Mouse (Mus musculus): ENCODE results near the gene Krt76. TPM values are rescaled to one million over a fixed set of nuclear protein-coding genes. Genes with fewer than 3 reads are reported as not detected.

The Krt76 gene
- not detected in 2 replicates for polyA plus RNA-seq (2011; ENCODE audit: insufficient read length, low read depth, missing spikeins)

DNA sequence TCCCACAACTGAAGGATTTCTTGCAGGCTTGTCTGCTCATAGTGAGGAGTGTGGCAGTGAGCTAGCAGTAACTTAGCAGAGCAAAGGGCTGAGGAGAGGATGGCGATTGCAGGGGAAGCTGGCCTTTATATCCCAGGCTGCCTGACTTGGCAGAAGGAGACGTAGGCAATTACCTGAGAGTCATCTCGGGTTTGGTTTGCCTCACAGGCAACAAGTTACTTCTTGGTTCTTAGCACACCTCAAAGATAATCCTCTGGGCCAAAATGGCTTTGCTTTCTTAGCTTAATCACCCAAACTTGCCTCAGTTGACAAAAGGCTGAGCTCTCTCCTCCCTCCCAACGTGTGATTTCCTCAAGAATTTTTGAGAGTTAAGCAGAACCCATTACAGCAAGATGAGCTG, at the start of gene Krt76:
Gene Krt76, minus strand, starts transcription at position 101 of the 400 bp plus-strand sequence.
- Histone ChIP-seq H3K27ac (ENCODE audit: insufficient read depth, low read length) (no peak within 1 kb of the TSS), H3K4me1 (ENCODE audit: control insufficient read depth, insufficient read depth, low read length) (no peaks in the 10 kb centered on the region), H3K4me3 (ENCODE audit: insufficient read depth, low read length) (no peak within 1 kb of the TSS)
- TF ChIP-seq CTCF (IDR thresholded peaks at IDR 0.05; ENCODE audit: borderline replicate concordance, insufficient read depth, low read length) (no peak), POLR2A (IDR thresholded peaks at IDR 0.05; ENCODE audit: low read depth, low read length) (no peak)

GRCm38 (mm10) chr15:101941948-101942347, 49.2 kb upstream of the Krt76 start:
- no peak overlapping the region for H3K4me3 ChIP-seq (ENCODE audit: insufficient read depth, low read length)
- no peak overlapping the region for H3K27ac ChIP-seq (ENCODE audit: insufficient read depth, low read length)
- TF ChIP-seq POLR2A (IDR thresholded peaks at IDR 0.05; ENCODE audit: low read depth, low read length) (no peak), CTCF (IDR thresholded peaks at IDR 0.05; ENCODE audit: borderline replicate concordance, insufficient read depth, low read length) (no peak)
- H3K4me1 ChIP-seq (ENCODE audit: control insufficient read depth, insufficient read depth, low read length): peaks cover 10% of the 10 kb centered on the region

- H3K27ac ChIP-seq (ENCODE audit: insufficient read depth, low read length): no peak within 1 kb of the TSS
These were observed 47.6 kb upstream of the Krt76 start, which contains the start of gene Krt79 for GRCm38 (mm10) chr15:101940274-101940829. Gene Krt79 (minus strand): TSS chr15:101940324.

GRCm38 (mm10) chr15:101938600-101939308, 46.0 kb upstream of the Krt76 start:
- TF ChIP-seq CTCF (IDR thresholded peaks at IDR 0.05; ENCODE audit: borderline replicate concordance, insufficient read depth, low read length) (no peak), POLR2A (IDR thresholded peaks at IDR 0.05; ENCODE audit: low read depth, low read length) (no peak)
- no peak overlapping the region for H3K4me3 ChIP-seq (ENCODE audit: insufficient read depth, low read length)
- H3K27ac ChIP-seq (ENCODE audit: insufficient read depth, low read length): no peak overlapping the region
- H3K4me1 ChIP-seq (ENCODE audit: control insufficient read depth, insufficient read depth, low read length): peaks cover 10% of the 10 kb centered on the region

More at GRCm38 (mm10) chr15:101940274-101940829, 47.6 kb upstream of the Krt76 start, which contains the start of gene Krt79:
- H3K4me1 ChIP-seq (ENCODE audit: control insufficient read depth, insufficient read depth, low read length): peaks cover 10% of the 10 kb centered on the region
- H3K4me3 ChIP-seq (ENCODE audit: insufficient read depth, low read length): no peak within 1 kb of the TSS
- no peak for TF ChIP-seq CTCF (IDR thresholded peaks at IDR 0.05; ENCODE audit: borderline replicate concordance, insufficient read depth, low read length)
- no peak for TF ChIP-seq POLR2A (IDR thresholded peaks at IDR 0.05; ENCODE audit: low read depth, low read length)

DNA sequence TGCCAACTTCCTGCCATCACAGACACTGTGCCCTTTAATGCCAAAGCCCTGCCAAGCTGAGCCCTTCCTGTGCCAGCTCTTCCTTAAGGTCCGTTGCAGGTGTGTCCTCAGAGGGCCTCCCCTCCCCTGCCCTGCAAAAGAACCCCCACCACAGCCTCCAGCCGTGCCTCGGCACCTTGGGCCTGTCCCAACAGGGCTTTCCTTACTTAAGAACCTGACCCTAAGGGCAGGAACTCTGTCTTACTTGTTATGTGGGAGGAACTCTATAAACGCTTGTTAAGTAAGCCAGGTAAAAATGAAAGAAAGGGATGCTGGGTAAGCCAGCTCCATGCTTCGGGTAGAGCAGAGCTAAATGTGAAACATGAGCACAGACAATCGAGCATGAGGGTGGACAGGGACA, 40.3 kb upstream of the Krt76 start:
- TF ChIP-seq POLR2A (IDR thresholded peaks at IDR 0.05; ENCODE audit: low read depth, low read length): no peak
- TF ChIP-seq CTCF (IDR thresholded peaks at IDR 0.05; ENCODE audit: borderline replicate concordance, insufficient read depth, low read length): no peak
- H3K4me1 ChIP-seq (ENCODE audit: control insufficient read depth, insufficient read depth, low read length): no peaks in the 10 kb centered on the region

DNA sequence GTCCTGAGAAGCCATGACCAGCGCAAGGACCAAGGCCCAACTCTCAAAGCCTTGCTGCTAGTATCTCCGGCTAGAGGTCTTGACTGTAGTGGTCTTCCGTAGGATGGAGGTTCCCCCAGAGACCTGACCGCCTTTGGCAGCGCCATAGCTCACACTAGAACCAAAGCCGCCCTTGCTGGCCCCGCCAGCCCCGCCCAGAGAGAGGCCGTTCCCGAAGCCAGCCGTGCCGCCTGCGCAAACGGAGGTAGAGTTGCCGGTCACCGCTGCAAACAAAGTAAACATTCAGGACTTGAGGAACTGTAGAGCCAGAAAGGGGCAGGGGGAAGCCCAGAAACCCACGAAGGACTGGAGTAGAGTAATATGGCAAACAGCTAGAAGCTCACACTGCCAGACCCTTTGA, 36.9 kb upstream of the Krt76 start:
- Histone ChIP-seq H3K4me3 (ENCODE audit: insufficient read depth, low read length) (no peak overlapping the region), H3K27ac (ENCODE audit: insufficient read depth, low read length) (no peak overlapping the region), H3K4me1 (ENCODE audit: control insufficient read depth, insufficient read depth, low read length) (no peaks in the 10 kb centered on the region)
- no peak for TF ChIP-seq POLR2A (IDR thresholded peaks at IDR 0.05; ENCODE audit: low read depth, low read length)
- TF ChIP-seq CTCF (IDR thresholded peaks at IDR 0.05; ENCODE audit: borderline replicate concordance, insufficient read depth, low read length): no peak

More for the DNA sequence above, 40.3 kb upstream of the Krt76 start:
- Histone ChIP-seq H3K4me3 (ENCODE audit: insufficient read depth, low read length) (no peak overlapping the region), H3K27ac (ENCODE audit: insufficient read depth, low read length) (no peak overlapping the region)

DNA sequence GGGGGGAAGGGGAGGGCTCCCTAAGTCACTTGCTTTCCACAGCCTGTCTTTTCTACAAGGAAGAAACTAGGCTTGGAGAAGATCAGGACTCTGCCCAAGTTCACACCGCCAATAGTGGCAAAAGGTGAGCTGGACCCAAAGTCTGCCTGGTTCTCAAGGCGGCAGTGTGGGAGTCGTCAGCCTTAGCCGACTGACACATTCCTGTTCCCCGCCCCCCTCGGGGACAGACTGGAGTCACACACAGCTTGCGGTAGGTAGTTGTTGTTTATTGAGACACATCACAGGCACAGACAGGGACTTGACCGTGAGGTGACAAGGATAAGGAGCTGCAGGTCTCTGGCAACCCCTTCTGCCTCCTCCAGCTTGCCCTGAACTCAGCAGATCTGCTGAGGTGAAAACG, 36.4 kb upstream of the Krt76 start:
- H3K4me3 ChIP-seq (ENCODE audit: insufficient read depth, low read length): no peak overlapping the region
- TF ChIP-seq CTCF (IDR thresholded peaks at IDR 0.05; ENCODE audit: borderline replicate concordance, insufficient read depth, low read length): no peak
- no peak for TF ChIP-seq POLR2A (IDR thresholded peaks at IDR 0.05; ENCODE audit: low read depth, low read length)
- no peak overlapping the region for H3K27ac ChIP-seq (ENCODE audit: insufficient read depth, low read length)
- no peaks in the 10 kb centered on the region for H3K4me1 ChIP-seq (ENCODE audit: control insufficient read depth, insufficient read depth, low read length)

GRCm38 (mm10) chr15:101927340-101928080, 34.8 kb upstream of the Krt76 start:
- Histone ChIP-seq H3K4me1 (ENCODE audit: control insufficient read depth, insufficient read depth, low read length) (no peaks in the 10 kb centered on the region), H3K4me3 (ENCODE audit: insufficient read depth, low read length) (no peak overlapping the region), H3K27ac (ENCODE audit: insufficient read depth, low read length) (no peak overlapping the region)
- TF ChIP-seq POLR2A (IDR thresholded peaks at IDR 0.05; ENCODE audit: low read depth, low read length) (no peak), CTCF (IDR thresholded peaks at IDR 0.05; ENCODE audit: borderline replicate concordance, insufficient read depth, low read length) (no peak)

DNA sequence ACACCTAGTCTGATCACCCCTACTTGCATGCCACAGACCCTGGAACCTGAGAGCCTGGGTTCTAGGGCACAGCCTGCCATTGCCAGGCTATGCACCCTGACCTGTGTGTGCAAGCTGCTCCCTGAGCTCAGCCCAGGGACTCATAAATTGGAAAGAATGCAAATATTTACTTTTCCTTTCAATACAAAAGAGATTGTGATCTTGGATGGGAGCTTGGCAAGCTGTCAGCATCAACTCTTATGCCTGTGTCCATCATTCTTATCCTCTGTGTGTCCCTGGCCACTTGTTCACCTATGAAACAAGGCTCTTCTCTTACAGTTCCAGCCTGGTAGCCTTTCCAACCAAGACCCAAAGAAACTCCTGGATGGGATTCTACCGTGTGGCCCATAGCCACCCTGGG, 32.3 kb upstream of the Krt76 start:
- Histone ChIP-seq H3K4me1 (ENCODE audit: control insufficient read depth, insufficient read depth, low read length) (no peaks in the 10 kb centered on the region), H3K4me3 (ENCODE audit: insufficient read depth, low read length) (no peak overlapping the region), H3K27ac (ENCODE audit: insufficient read depth, low read length) (no peak overlapping the region)
- TF ChIP-seq POLR2A (IDR thresholded peaks at IDR 0.05; ENCODE audit: low read depth, low read length): no peak
- TF ChIP-seq CTCF (IDR thresholded peaks at IDR 0.05; ENCODE audit: borderline replicate concordance, insufficient read depth, low read length): no peak
